Mouse (Mus musculus) kidney, embryonic 16.5 days (tissue): ENCODE measurements at regions not wholly inside any gene's neighbourhood (a gene's known extent, or its start where the extent isn't known, plus 50 kb on each side); places are given as distances from the start of the nearest gene placed in this dataset.
A peak's percentile ranks its signal among the peaks of the same experiment; 100 is the strongest.

Source experiments
- ATAC-seq: fragments of 200-750 bp; cut with Nextera tagmentation; 2 replicates; pipeline ENCODE4 v1.8.0; 2017; ENCODE audit warnings: moderate TSS enrichment; ENCODE audit not compliant: low FRiP score, low TSS enrichment
- H3K27ac ChIP-seq: fragments of 300-500 bp; sonication (generic); 2 replicates; pipeline ENCODE4 v1.5.1; 2014; ENCODE audit warnings: low read length
- H3K27me3 ChIP-seq: fragments of 300-500 bp; sonication (generic); 2 replicates; pipeline ENCODE4 v1.6.1; 2014; ENCODE audit warnings: low read length, control low read depth, mixed read lengths; ENCODE audit not compliant: insufficient read depth
- H3K36me3 ChIP-seq: fragments of 300-500 bp; sonication (generic); 2 replicates; pipeline ENCODE4 v1.6.1; 2014; ENCODE audit warnings: low read length, control low read depth, mixed read lengths; ENCODE audit not compliant: insufficient read depth
- H3K4me1 ChIP-seq: fragments of 300-500 bp; sonication (generic); 2 replicates; pipeline ENCODE4 v1.6.1; 2014; ENCODE audit warnings: low read length, control low read depth, mixed read lengths; ENCODE audit not compliant: insufficient read depth
- H3K4me2 ChIP-seq: fragments of 300-500 bp; sonication (generic); replicated peaks from 2 replicates; pipeline ENCODE4 v1.6.1; 2014; ENCODE audit warnings: low read depth, low read length
- H3K4me3 ChIP-seq: fragments of 300-500 bp; sonication (generic); 2 replicates; pipeline ENCODE4 v1.5.1; 2014; ENCODE audit warnings: mild to moderate bottlenecking, low read length
- H3K9ac ChIP-seq: fragments of 300-500 bp; sonication (generic); replicated peaks from 2 replicates; pipeline ENCODE4 v1.6.1; 2014; ENCODE audit warnings: low read length
- H3K9me3 ChIP-seq: fragments of 300-500 bp; sonication (generic); 2 replicates; pipeline ENCODE4 v1.6.1; 2016; ENCODE audit warnings: low read length, control low read depth
- WGBS: fragments of 180-500 bp; shearing (Covaris S2); extraction: QIAGEN DNeasy Blood & Tissue Kit; methylation state at CpG from one replicate; pipeline ENCODE4 v1.1.7; 2014; 5-methylcytosine and 5-hydroxymethylcytosine counted together

DNA sequence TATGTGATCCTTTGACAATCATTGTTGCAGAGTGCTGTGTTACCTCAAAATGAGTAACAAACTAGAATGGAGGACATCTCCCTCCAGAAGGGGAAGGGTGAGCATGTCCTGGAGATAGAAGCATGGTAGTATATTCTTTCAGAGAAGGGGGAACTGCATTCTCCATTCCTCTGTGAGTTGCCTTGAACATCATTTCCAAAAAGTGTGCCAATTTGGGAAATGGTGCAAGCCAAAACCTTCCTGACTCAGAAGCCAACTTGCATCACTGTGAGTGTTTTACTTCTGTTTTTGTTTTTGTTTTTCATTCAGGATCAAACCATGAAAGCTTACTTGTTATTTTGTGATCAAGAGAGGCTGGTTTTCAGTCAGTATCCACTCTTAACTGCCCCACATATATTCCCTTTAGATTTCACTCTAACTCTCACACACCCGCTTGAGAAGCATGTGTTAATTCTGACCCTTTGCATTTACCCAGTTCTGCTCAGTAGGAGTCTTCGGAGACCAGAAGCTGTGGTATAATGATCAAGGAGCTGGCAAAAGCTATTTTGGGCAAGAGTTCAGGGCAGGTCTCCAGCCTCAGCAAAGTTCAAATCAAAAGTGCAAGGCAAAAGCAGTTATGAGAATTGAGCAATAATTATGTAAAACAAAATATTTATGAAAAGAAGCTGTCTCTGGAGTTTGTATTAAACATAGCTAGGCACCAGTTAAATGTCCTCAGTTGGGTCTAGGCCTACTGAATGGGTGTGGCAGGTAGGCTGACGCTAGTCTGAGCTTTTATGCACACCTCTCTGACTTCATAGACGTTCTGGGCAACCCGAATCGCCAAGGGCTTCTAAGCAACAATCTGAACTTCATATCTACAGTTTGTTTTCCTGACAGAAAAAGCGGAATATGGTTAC lies 368.3 kb upstream of the Ctso start:
- no peak for ATAC-seq
- 77% methylated on average over 7 of the region's 7 CpGs for WGBS
- Histone ChIP-seq H3K27me3 (no peaks in the 10 kb centered on the region), H3K9me3 (no peaks in the 10 kb centered on the region), H3K4me1 (no peaks in the 10 kb centered on the region), H3K9ac (no peak overlapping the region), H3K4me2 (no peak overlapping the region), H3K4me3 (no peak overlapping the region), H3K36me3 (no peaks in the 10 kb centered on the region), H3K27ac (no peak overlapping the region)

DNA sequence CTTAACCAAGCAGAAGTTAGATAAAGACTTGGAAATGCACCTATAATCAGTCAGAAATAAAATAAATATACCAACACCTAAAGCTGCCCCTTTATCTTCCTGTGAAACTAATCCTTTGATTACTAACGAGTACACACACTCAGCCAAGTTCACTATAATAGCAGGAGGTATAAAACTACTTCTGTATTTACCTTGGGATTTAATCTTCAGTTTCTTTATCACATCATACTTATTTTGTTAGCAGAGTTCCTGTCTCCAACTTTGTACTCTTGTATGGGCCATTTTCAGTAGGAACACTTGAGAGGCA lies 367.7 kb upstream of the Ctso start:
- no peaks in the 10 kb centered on the region for H3K27me3 ChIP-seq
- no peak overlapping the region for H3K27ac ChIP-seq
- 62% methylated on average over 1 of the region's 1 CpGs for WGBS
- ATAC-seq: no peak
- H3K9ac ChIP-seq: no peak overlapping the region
- no peaks in the 10 kb centered on the region for H3K9me3 ChIP-seq
- no peaks in the 10 kb centered on the region for H3K36me3 ChIP-seq
- no peak overlapping the region for H3K4me3 ChIP-seq
- no peaks in the 10 kb centered on the region for H3K4me1 ChIP-seq
- H3K4me2 ChIP-seq: no peak overlapping the region

DNA sequence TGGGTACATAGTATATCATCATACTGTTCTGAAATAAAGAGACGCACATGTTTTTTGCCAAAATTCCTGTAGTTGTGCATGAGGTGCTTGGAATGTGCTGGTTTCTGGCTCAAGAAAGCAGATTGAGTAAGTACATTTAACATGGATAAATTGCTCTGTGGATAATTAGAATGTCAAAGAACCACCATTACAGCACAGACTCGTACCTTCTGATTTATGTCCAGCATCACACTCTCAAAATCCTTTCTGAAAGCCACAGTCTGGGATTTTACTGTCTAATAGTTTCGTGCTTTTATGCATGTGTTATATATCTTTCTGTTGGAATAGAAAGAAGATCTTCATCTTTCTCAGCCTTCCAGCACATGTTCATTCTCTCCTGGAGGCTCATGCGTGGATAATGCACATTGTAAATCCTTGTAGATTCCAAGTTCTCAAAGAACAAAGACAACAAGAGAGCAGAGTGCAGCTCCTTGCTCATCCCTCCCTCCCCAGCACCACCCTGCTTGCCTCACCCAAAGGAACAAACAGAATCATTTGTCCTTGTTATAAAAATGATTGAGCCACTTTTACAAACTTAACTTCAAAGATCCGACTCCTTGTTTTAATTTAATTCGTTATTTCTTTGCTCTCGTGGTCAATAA lies 348.9 kb upstream of the Ctso start:
- Histone ChIP-seq H3K27ac (no peak overlapping the region), H3K4me2 (no peak overlapping the region), H3K4me3 (no peak overlapping the region), H3K9ac (no peak overlapping the region), H3K27me3 (no peaks in the 10 kb centered on the region), H3K4me1 (no peaks in the 10 kb centered on the region), H3K9me3 (no peaks in the 10 kb centered on the region), H3K36me3 (no peaks in the 10 kb centered on the region)
- WGBS: 27% methylated on average over 7 of the region's 7 CpGs
- ATAC-seq: peak; percentile 91

DNA sequence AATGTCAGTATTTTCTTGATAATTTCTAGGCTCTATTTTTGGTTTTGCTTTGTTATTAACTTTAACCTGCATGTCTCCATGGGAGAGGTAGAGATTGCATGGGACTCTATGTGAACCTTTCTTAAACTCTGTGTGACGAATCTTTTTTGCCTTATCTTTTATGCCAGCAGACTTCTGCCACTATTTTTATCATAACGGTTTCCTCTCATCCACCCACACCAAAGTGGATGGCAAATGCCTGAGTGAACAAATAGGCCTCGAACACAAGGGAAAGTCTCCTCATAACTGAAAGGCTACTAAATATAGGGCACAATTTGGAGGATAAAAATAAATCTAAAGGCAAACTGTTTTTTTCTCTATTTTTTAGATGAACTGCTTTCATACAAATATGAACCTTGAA lies 343.3 kb upstream of the Ctso start:
- no peak for ATAC-seq
- Histone ChIP-seq H3K27ac (no peak overlapping the region), H3K4me1 (no peaks in the 10 kb centered on the region), H3K36me3 (no peaks in the 10 kb centered on the region), H3K4me3 (no peak overlapping the region), H3K27me3 (no peaks in the 10 kb centered on the region), H3K9ac (no peak overlapping the region), H3K9me3 (no peaks in the 10 kb centered on the region), H3K4me2 (no peak overlapping the region)
- WGBS: 77% methylated on average over 3 of the region's 3 CpGs

DNA sequence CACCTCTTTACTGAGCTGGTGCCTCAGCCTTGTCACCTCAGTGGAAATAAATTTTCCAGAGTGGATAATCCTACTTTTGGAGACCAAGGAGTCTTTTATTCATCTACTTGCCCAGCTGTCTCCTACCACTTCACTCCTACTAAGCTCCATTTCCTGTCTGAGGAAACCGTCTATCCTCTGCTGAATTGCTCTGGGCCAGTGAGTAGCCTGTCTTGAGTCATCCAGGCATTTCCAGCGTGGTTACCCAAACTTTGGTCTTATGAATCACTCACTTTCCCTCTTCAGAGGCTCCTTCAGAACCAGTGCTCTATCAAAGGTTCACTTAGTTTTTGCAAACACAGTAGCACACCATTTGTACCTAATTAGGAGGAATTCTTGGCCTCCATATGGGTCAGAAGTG lies 303.2 kb upstream of the Ctso start:
- no peak for ATAC-seq
- WGBS: 32% methylated on average over 2 of the region's 2 CpGs
- H3K4me2 ChIP-seq: no peak overlapping the region

DNA sequence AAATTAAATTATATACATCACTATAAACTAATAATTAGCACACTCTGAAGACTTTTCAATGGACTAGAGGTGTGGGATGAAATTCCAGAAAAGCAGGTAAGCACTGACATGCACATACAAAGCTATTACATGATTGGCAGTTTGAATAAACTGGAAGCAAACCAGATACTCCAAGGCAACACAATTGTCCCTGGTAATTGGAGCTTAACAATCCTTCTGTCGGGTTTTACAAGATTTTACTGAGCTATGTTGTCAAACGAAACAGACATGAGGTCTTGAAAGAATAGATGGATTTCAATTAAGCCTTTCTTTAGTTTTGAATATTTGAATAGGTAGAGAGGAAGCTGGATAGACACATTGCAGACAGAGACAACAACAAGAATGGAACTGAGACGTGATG lies 273.9 kb upstream of the Ctso start:
- 13% methylated on average over 3 of the region's 3 CpGs for WGBS

More for the DNA sequence above, 303.2 kb upstream of the Ctso start:
- H3K36me3 ChIP-seq: no peaks in the 10 kb centered on the region
- H3K9me3 ChIP-seq: no peaks in the 10 kb centered on the region
- H3K4me1 ChIP-seq: no peaks in the 10 kb centered on the region
- H3K9ac ChIP-seq: no peak overlapping the region
- H3K27ac ChIP-seq: no peak overlapping the region
- H3K27me3 ChIP-seq: no peaks in the 10 kb centered on the region
- no peak overlapping the region for H3K4me3 ChIP-seq

DNA sequence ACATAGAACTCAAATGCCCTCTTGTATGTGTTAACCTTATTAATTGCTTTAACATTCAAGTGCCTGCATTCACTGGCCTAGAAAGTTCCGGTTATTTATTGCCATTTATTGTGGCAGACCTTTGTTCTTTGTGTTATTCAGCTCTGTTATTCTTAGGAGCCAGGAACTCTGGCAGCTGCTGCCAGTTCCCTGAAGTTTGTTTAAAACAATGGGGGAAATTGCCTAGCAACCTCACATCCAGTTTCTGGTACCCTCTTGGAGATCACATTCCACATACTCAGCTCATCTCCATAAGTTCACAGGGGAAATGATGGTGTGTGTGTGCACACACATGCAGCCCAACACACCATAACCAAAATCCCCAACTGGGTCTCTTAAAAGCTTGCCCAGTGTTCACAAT lies 270.8 kb upstream of the Ctso start:
- no peak overlapping the region for H3K4me2 ChIP-seq
- H3K27ac ChIP-seq: no peak overlapping the region
- no peaks in the 10 kb centered on the region for H3K9me3 ChIP-seq
- no peak overlapping the region for H3K9ac ChIP-seq
- H3K4me3 ChIP-seq: no peak overlapping the region
- H3K36me3 ChIP-seq: no peaks in the 10 kb centered on the region
- 3% methylated on average over 1 of the region's 1 CpGs for WGBS
- no peaks in the 10 kb centered on the region for H3K27me3 ChIP-seq
- no peaks in the 10 kb centered on the region for H3K4me1 ChIP-seq
- ATAC-seq: no peak

More for the DNA sequence above, 273.9 kb upstream of the Ctso start:
- Histone ChIP-seq H3K36me3 (no peaks in the 10 kb centered on the region), H3K4me2 (no peak overlapping the region), H3K27me3 (no peaks in the 10 kb centered on the region), H3K4me1 (no peaks in the 10 kb centered on the region), H3K9ac (no peak overlapping the region), H3K9me3 (no peaks in the 10 kb centered on the region), H3K27ac (no peak overlapping the region), H3K4me3 (no peak overlapping the region)
- no peak for ATAC-seq

DNA sequence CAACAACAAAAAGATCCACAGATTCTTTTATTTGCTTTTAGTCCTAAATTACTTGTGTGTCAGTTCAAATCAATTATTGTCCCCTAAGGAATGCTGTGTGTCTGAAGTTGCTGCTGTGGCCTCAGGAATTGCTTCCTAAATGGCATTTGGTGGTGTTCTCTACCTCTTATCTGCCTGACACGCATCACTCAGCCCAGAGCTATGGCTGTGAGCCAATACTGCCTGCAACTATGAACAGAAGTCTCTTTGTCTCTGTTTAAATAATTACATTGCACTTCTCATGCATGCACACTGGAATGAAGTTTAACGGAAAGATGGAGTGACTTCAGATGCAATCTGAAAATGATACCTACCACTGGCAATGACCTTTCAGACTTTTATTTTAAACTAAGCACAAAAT lies 266.1 kb upstream of the Ctso start:
- no peaks in the 10 kb centered on the region for H3K27me3 ChIP-seq
- 70% methylated on average over 2 of the region's 2 CpGs for WGBS
- no peak overlapping the region for H3K4me2 ChIP-seq
- no peak for ATAC-seq
- no peak overlapping the region for H3K9ac ChIP-seq
- H3K4me3 ChIP-seq: no peak overlapping the region
- no peaks in the 10 kb centered on the region for H3K4me1 ChIP-seq
- H3K9me3 ChIP-seq: no peaks in the 10 kb centered on the region
- no peak overlapping the region for H3K27ac ChIP-seq
- no peaks in the 10 kb centered on the region for H3K36me3 ChIP-seq

DNA sequence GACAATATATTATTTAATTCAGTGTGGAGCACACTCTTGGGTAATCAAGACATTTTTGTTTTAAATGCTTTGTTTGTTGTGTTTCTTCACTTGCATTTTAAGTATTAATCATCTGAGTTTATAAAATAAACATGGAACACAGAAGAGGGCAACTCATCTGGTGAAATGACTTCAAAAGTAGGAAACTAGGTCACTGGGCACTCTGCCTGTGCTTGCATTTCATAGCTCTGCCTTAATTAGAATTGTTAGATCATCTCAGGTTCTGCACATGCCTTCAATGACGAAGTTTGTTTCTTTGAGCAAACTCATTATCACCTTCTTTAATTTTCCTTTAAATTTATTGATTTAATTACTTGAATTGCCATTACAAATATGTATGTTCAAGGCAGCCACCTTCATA lies 255.8 kb upstream of the Ctso start:
- ATAC-seq: no peak
- H3K27ac ChIP-seq: no peak overlapping the region
- 74% methylated on average over 1 of the region's 1 CpGs for WGBS
- no peak overlapping the region for H3K4me3 ChIP-seq
- no peaks in the 10 kb centered on the region for H3K27me3 ChIP-seq
- H3K9ac ChIP-seq: no peak overlapping the region
- H3K36me3 ChIP-seq: no peaks in the 10 kb centered on the region
- no peak overlapping the region for H3K4me2 ChIP-seq
- H3K4me1 ChIP-seq: no peaks in the 10 kb centered on the region
- no peaks in the 10 kb centered on the region for H3K9me3 ChIP-seq

DNA sequence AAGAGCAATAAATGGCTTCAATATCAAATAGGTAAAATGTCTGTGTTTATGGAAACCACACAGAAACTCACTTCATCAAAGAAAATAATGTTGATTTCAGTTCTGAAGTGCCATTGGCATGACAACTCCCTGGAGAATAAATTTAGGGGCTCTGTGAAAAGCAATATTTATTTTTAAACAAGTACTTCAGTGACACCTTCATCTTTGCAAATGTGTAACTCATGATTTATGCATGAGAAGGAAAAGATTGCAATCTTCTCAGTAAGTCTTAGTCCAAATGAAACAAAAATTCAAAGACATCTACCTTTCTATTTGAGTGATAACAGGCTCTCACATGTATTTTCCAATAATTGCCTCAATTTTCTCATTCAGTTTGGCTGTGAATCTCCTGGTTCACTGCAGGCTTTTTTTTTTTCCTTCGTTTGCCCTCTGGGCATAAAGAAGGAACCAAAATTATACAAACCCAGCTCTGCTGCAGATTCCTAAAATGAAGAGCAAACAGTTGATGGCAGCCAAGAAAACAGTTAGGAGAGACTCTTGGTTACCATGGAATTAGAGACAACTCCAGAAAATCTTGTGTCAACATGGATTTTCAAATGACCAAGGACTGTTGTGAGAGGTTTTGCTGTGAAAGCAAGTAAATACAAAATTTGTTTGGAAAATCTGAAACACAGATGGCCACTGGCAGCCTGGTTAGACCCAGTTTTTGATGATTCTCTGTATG lies 230.3 kb upstream of the Ctso start:
- Histone ChIP-seq H3K4me2 (no peak overlapping the region), H3K9me3 (no peaks in the 10 kb centered on the region), H3K27ac (no peak overlapping the region), H3K9ac (no peak overlapping the region), H3K36me3 (no peaks in the 10 kb centered on the region), H3K27me3 (no peaks in the 10 kb centered on the region), H3K4me3 (no peak overlapping the region), H3K4me1 (no peaks in the 10 kb centered on the region)
- WGBS: 74% methylated on average over 1 of the region's 1 CpGs
- no peak for ATAC-seq
